Mouse (Mus musculus): Measurements from ENCODE around the gene Adamts16.
"Not testable (repeated sequence)": the region's sequence is repeated elsewhere in the genome, so short reads cannot be mapped to it uniquely, and the experiment has no call there.

Adamts16 gene

GRCm38 (mm10) chr13:70841421-70841904, at the start of gene Adamts16:
TSS of gene Adamts16 (minus strand) at chr13:70841811.
- POLR2A ChIA-PET = interaction anchor here in 1 of 4 experiments (1.2 kb wide), 1 partner anchor 15 kb away, joined by 3 read pairs; no protein-coding TSS in a partner anchor
- CTCF ChIA-PET = interaction anchor here (0.7 to 4.7 kb wide), 7 partner anchors 147 to 198 kb away, joined by 3 to 30 read pairs (median 5); no protein-coding TSS in a partner anchor

DNA sequence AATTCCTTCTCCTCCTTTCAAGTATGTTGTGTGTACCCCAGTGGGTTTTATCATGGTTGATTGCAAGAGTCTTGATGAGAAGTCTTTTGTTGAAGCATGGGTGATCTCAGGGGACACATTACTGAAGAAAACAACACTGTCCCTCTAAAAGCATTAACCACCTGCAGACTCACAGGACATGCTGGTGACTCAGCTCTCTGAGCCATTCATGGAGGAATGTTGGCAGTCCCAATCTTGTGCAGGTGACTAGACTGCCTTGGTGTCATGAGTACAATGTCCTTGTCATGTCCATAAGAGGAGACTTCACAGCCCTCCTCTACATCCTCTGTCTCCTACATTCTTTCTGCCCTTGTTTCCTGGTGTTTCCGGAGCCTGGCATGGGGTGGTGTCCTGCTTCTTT, 45.5 kb upstream of the Adamts16 start:
- ChIA-PET CTCF (no interaction called here), POLR2A (no interaction called here)

- CTCF ChIA-PET = no interaction called here
These were observed 43.4 kb upstream of the Adamts16 start for GRCm38 (mm10) chr13:70885006-70885405.

DNA sequence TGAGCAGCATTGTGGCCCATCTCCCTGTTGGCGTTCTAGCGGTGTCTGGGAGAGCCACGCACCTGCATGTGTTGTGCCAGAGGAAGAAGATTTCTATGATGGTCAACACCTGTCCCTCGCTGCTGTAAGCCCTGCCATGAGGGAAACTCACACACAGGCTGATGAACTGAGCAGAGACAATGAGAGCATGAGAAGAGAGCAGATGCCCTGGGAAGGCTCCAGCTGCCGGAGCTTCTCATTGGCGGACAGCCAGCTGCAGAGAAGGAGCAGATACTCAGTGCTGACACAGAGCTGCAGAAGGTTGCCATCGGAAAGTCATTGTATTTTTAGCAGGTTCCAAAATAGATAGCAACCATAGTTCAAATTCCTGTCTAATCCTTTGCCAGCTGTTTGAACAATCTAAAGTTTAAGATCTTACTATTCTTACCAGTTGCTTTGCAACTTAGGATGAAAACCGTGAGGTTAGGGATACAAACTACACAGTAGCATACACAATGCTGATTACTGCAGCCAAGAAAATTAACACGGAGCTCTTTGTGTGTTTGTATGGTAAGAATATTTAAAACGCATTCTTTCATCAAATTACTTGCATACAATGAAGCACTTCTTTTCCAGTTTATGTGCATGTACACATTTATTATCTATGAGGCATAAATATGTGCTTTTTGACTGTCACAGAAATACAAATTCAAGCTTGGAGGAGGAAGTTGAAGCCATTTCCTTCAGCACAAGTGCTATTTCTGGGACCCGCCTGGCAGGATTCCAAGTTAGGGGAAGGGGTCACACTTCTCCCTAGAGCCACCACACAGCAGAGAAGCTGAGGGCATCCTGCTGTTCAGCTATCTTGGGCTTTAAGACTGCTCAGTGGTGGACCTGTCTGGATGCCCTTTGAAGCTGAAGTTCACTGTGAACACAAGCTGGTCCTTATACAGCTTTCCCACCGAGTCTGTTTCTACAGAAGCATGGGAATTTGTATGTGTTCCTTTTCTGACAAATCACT, 42.6 kb upstream of the Adamts16 start:
- ChIA-PET CTCF (no interaction called here), POLR2A (interaction anchor here in 1 of 4 experiments (0.5 kb wide), 1 partner anchor 25 kb away, joined by 3 read pairs; no protein-coding TSS in a partner anchor)

More at GRCm38 (mm10) chr13:70885006-70885405, 43.4 kb upstream of the Adamts16 start:
- POLR2A ChIA-PET = interaction anchor here in 1 of 4 experiments (0.5 kb wide), 1 partner anchor 26 kb away, joined by 3 read pairs; no protein-coding TSS in a partner anchor

GRCm38 (mm10) chr13:70879971-70880370, 38.4 kb upstream of the Adamts16 start:
- CTCF ChIA-PET = not testable (repeated sequence)
- POLR2A ChIA-PET = interaction anchor here in 1 of 4 experiments (2.0 kb wide), 1 partner anchor 99 kb away, joined by 8 read pairs; no protein-coding TSS in a partner anchor

DNA sequence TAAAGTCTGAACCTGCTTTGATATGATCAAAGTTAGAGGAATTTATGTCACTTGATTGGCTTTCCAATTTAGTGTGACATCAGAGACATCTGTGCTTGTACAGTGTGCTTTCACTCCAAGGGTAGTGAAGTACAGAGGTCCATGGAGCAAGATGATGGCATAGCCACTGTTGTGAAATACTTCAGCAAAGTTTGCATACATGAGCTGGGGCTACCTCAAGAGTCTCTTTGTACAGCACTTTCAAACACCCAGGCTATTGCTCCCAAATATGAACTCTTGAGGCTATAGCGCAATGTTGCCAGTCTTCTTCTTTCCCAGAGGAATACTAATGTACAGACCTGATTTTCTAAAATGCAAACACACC, 35.9 kb upstream of the Adamts16 start:
- ChIA-PET POLR2A (interaction anchor here in 1 of 4 experiments (1.6 kb wide), 1 partner anchor 101 kb away, joined by 4 read pairs; no protein-coding TSS in a partner anchor), CTCF (no interaction called here)

GRCm38 (mm10) chr13:70876648-70877549, 35.3 kb upstream of the Adamts16 start:
- ChIA-PET CTCF (no interaction called here), POLR2A (interaction anchor here in 1 of 4 experiments (1.6 kb wide), 1 partner anchor 102 kb away, joined by 4 read pairs; no protein-coding TSS in a partner anchor)

- CTCF ChIA-PET = interaction anchor here in 1 of 4 experiments (0.6 kb wide), 1 partner anchor 84 kb away, joined by 3 read pairs; no protein-coding TSS in a partner anchor
These were observed 33.9 kb upstream of the Adamts16 start for GRCm38 (mm10) chr13:70875411-70875949.

DNA sequence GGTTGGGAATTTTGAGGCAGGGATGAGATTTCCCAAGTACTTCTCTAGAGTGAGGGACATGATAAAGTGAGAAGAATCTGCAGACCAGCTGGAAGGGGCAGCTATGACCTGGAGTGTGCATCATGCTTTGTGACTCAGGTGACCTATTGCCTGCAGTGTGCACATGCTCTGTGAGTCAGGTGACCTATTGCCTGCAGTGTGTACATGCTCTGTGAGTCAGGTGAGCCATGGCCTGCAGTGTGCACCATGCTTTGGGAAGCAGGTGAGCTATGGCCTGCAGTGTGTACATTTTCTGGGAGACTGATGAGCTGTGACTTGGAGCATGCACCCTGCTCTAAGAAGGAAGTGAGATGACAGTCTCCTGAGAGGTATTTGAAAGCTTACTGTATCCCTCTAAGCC, 33.1 kb upstream of the Adamts16 start:
- POLR2A ChIA-PET = interaction anchor here in 1 of 4 experiments (0.5 kb wide), 1 partner anchor 21 kb away, joined by 3 read pairs; no protein-coding TSS in a partner anchor
- CTCF ChIA-PET = no interaction called here

More at GRCm38 (mm10) chr13:70875411-70875949, 33.9 kb upstream of the Adamts16 start:
- POLR2A ChIA-PET = interaction anchor here in 1 of 4 experiments (0.5 to 0.7 kb wide), 2 partner anchors 22 to 284 kb away, joined by 3 to 4 read pairs; no protein-coding TSS in a partner anchor

DNA sequence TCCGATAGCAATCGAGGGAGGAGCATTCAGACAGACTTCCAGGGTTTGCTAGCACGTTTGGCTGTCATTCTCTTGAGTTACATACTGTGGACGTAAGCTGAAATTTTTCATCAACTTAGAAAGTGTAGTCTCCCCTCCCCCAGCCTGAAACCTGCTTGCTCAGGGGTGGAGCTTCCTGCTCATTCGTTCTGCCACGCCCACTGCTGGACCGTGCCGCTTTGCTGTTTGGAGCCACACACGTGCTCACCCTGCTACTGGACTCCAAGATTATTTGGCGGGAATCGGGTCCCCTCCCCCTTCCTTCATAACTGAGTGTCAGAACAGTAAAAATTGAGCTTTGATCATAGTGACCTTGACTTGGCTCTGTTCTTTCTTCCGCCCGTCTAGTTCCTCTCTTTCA, 32.2 kb upstream of the Adamts16 start:
- CTCF ChIA-PET, POLR2A ChIA-PET: not testable (repeated sequence)

DNA sequence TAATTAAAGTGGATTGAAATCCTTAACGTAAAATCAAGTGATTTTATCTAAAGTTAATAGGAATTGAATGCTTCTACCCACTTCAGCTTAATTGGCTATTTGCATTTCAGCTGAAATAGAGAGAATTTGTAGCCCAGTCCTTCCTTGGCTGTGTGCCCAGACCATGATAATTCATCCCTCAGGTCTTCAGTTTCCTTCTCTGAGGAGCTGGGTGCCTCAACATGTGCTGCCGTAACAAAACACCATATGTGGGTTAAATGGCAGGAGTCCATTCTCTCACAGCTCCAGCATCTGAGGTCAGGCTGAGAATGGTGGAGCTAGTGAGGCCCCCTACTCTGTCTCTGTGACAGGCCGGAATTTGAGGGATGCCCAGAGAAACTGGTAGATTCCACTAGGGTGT, 29.4 kb upstream of the Adamts16 start:
- ChIA-PET POLR2A (no interaction called here), CTCF (no interaction called here)

- ChIA-PET CTCF (interaction anchor here in 1 of 4 experiments (0.5 kb wide), 1 partner anchor 123 kb away, joined by 3 read pairs; no protein-coding TSS in a partner anchor), POLR2A (interaction anchor here in 1 of 4 experiments (0.6 kb wide), 1 partner anchor 14 kb away, joined by 3 read pairs; no protein-coding TSS in a partner anchor)
These were observed 25.5 kb upstream of the Adamts16 start for GRCm38 (mm10) chr13:70866971-70867625.

DNA sequence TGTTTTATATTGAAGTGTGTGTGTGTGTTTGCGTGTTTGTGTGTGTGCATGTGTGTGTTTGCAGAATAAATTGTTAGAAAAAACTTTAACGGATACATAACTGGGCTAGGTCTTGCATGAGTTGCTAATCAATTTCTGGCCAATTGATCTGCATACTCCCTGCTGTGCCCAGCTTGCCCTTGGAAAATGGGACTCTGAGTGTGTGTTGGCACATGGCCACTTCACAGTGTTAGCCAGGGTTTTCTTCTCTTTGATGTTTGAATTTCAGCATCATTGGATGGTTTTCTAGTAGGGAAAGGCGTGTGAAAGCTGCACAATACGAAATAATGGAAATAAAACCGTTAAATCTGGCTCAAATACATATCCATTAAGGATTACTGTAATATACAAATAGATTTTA, 24.3 kb upstream of the Adamts16 start:
- POLR2A ChIA-PET = no interaction called here
- CTCF ChIA-PET = no interaction called here

- ChIA-PET POLR2A (interaction anchor here in 2 of 4 experiments (0.6 to 0.8 kb wide), 2 partner anchors 13 to 278 kb away, joined by 3 read pairs; no protein-coding TSS in a partner anchor), CTCF (no interaction called here)
These were observed 20.7 kb upstream of the Adamts16 start for GRCm38 (mm10) chr13:70862162-70862908.

GRCm38 (mm10) chr13:70853601-70854000, 12.0 kb upstream of the Adamts16 start:
- ChIA-PET CTCF (no interaction called here), POLR2A (interaction anchor here in 1 of 4 experiments (0.7 kb wide), 1 partner anchor 21 kb away, joined by 3 read pairs; no protein-coding TSS in a partner anchor)

GRCm38 (mm10) chr13:70846933-70847332, 5.3 kb upstream of the Adamts16 start:
- ChIA-PET POLR2A (no interaction called here), CTCF (no interaction called here)

- ChIA-PET CTCF (no interaction called here), POLR2A (no interaction called here)
These were observed 3.9 kb upstream of the Adamts16 start for GRCm38 (mm10) chr13:70845526-70845925.
